Mouse (Mus musculus) gastrocnemius, postnatal 4 days (tissue): ENCODE measurements at regions not wholly inside any gene's neighbourhood (a gene's known extent, or its start where the extent isn't known, plus 50 kb on each side); places are given as distances from the start of the nearest gene placed in this dataset.

Source experiments
- DNase-seq, 2 experiments: peaks; one replicate each; pipeline ENCODE4 v3.0.0; 2021 to 2022; ENCODE audit warnings: low spot score in 2 of 2, mixed read lengths in 2 of 2

DNA sequence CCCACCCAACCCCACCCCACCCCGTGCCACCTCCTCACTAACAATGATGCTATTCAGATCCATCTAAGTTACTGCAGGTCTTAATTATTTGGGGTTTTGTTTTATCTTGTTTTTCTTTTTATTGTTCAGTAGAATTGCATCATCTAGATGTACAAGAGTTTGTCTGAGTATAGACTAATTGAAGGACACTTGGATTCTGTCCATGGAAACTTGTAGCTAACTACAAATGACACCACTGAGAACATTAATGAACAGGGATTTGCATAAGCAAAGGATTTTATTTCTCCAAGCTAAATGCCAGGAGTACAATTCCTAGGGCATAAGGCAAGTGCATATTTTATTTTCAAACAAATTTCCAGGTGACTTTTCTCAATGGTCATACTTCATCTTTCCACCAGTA is 318.4 kb upstream of the Slc7a11 start:
- no peak for DNase-seq

DNA sequence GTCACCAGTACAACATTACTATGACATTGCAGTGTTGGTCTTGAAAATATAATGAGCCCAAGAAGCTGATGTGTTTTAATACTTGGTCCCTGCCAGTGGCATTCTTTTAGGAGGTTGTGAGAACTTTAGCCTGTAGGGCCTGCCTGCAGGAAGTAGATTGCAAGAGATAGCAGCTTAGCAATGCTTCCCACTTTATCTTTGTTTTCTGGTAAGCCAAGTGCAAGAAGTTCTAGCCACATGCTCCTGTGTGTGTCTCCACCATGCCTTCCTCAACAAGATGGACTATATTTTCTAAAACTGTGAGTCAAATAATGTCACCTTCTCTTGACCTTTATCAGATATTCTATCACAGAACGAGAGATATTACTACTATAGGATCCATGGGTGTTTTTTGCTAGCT is 314.7 kb upstream of the Slc7a11 start:
- no peak for DNase-seq

GRCm38 (mm10) chr3:50737173-50737572 is 293.8 kb upstream of the Slc7a11 start:
- no peak for DNase-seq

- DNase-seq = no peak
These were observed 275.6 kb upstream of the Slc7a11 start for GRCm38 (mm10) chr3:50719035-50719434.

GRCm38 (mm10) chr3:50713463-50713862 is 270.0 kb upstream of the Slc7a11 start:
- DNase-seq = no peak

DNA sequence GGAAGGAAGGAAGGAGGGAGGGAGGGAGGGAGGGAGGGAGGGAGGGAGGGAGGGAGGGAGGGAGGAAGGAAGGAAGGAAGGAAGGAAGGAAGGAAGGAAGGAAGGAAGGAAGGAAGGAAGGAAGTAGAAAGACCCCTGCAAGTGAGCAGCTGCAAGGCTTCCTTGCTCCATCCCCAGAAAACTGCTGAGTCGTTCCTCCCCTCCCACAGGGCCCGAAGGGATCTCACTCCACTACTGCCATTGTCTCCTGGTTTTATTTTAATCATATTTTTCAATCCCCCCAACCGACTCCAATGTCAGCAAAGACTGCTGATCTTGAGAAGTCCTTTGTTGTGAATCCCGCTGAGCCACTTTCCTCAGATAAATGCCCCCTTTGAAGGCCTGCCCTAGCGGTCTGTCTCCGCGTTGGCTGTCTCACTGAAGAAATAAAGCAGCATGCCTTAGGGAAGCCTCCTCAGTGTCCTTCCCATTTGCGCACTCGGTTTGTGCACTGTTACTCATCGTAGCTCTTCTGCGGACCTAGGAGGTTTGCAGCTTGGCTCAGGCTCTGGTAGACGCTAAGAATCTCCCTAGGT is 266.1 kb upstream of the Slc7a11 start:
- no peak for DNase-seq

- DNase-seq = no peak
These were observed 263.3 kb upstream of the Slc7a11 start for GRCm38 (mm10) chr3:50706707-50707106.

- no peak for DNase-seq
These were observed 251.7 kb upstream of the Slc7a11 start for GRCm38 (mm10) chr3:50694904-50695680.

DNA sequence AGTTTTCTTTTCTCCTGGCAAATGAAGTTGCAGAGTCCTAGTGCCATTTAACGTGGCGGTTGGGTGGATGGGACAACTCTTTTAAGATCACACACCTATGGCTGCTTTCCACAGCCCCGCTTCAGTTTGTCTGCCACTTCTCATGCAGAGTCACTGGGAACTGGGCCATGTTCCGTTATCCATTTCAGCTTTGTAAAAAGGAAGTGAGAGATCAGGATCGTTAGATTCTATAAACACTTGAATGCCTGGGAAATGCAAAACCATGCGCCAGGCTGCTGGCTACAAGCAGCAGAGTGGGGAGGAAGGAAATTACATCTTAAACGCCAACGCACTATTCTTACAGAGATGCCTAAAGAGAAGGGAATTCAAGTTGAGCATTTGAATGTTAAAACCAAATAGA is 251.1 kb upstream of the Slc7a11 start:
- DNase-seq = peak in 1 of 2 experiments; percentile 39

GRCm38 (mm10) chr3:50692306-50692705 is 248.9 kb upstream of the Slc7a11 start:
- no peak for DNase-seq

DNA sequence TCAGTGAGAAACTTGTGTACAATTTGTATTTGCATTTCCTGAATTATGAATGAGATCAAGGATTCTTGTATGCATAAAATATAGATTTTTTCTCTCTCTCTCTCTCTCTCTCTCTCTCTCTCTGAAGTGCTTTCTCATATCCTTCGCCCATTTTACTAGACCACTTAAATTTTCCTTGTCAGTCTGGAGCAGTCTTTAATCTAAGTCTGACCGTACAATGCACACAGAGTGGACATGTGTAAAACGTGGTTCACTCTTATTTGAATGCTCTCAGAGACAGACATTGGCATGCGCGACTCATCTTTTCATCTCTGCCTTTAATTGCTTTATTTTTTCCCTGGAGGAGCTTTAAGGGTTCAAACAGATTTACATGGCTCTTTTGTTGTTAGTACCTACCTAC is 247.3 kb upstream of the Slc7a11 start:
- DNase-seq = no peak

DNA sequence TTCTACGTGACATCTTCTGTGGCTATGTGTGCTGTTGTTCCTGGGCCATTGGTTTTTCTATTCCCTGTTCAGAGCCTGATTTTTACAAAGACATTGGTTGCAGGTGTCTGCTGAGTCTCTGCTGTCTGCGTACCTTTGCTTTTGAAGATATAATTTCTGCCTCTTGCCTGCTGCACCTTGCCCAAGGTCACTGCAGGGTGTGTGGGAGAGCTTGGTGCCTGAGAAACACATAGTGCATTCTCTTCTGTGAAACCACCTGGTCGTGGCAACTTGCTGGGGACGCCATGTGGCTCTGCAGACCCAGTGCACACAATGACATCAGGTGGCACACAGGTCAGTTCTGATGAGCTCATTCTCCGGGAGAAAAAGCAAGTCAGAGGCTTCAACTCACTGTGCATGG is 246.0 kb upstream of the Slc7a11 start:
- no peak for DNase-seq

- DNase-seq = no peak
These were observed 244.3 kb upstream of the Slc7a11 start for GRCm38 (mm10) chr3:50687755-50688154.

DNA sequence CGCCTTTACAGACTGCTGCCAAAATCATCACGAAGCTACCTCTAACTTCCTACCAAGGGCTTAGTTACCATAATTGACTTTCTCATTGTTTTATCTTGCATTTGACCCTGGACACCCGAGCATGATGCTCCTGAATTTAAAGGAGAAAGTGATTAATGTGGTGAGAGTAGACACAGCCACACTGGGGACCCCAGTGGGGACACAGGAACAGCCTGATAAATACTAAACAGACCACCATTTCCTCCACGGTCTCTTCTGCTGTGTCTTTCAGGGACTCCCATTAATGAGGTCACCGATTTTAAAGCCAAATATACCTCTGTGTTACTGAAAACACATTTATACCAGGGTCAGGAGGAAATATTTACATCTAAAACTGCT is 235.2 kb upstream of the Slc7a11 start:
- DNase-seq = no peak

- no peak for DNase-seq
These were observed 234.7 kb upstream of the Slc7a11 start for GRCm38 (mm10) chr3:50677953-50678610.

GRCm38 (mm10) chr3:50675769-50676168 is 232.4 kb upstream of the Slc7a11 start:
- DNase-seq = no peak

GRCm38 (mm10) chr3:50674860-50675566 is 231.6 kb upstream of the Slc7a11 start:
- no peak for DNase-seq

DNA sequence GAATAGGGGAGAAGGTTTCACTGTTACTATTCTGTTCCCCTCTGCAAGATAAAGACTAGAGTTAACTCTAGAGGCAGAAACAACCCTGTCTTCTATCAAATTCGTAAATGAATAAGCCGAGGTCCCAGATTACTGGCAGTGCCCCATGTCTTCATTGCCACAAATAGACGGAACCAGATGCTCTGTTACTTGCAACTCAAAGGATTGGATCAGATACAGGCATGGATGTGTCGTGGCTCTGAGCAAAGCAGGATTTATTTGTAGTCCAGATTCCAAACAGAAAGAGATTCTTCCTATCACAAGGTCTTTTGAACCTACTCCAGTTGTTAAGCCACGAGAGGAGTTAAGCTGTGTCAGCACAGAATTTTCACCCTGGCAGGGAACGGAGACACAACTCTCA is 221.9 kb upstream of the Slc7a11 start:
- no peak for DNase-seq

GRCm38 (mm10) chr3:50660966-50661365 is 217.6 kb upstream of the Slc7a11 start:
- DNase-seq = no peak

GRCm38 (mm10) chr3:50660566-50660965 is 217.2 kb upstream of the Slc7a11 start:
- no peak for DNase-seq

- no peak for DNase-seq
These were observed 214.5 kb upstream of the Slc7a11 start for GRCm38 (mm10) chr3:50657890-50658289.

GRCm38 (mm10) chr3:50654441-50654840 is 211.0 kb upstream of the Slc7a11 start:
- DNase-seq = no peak
